Mouse (Mus musculus) bone marrow macrophage, adult 2 months (primary cell): ENCODE data around the gene Wdr61.

Experiments used
- CTCF ChIP-seq: IDR thresholded peaks from 2 replicates; pipeline ENCODE4 v1.5.1; 2012; ENCODE audit warnings: low read depth, mild to moderate bottlenecking, low read length, moderate library complexity
- POLR2A ChIP-seq: IDR thresholded peaks from 2 replicates; pipeline ENCODE4 v1.6.1; 2012; ENCODE audit warnings: mild to moderate bottlenecking, low read depth, low read length, borderline replicate concordance

- TF ChIP-seq CTCF (no peak), POLR2A (no peak)
Measured at GRCm38 (mm10) chr9:54707288-54707999, 26.9 kb downstream of the Wdr61 start.
